Mouse (Mus musculus): Measurements from ENCODE around the gene Robo4. TPM values are rescaled to one million over a fixed set of nuclear protein-coding genes. Genes with fewer than 3 reads are reported as not detected.

Robo4 gene
- not detected in 2 replicates for total RNA-seq (2015; ENCODE audit: low replicate concordance)
- total RNA-seq (2017; ENCODE audit: low replicate concordance) = not detected in 2 replicates

DNA sequence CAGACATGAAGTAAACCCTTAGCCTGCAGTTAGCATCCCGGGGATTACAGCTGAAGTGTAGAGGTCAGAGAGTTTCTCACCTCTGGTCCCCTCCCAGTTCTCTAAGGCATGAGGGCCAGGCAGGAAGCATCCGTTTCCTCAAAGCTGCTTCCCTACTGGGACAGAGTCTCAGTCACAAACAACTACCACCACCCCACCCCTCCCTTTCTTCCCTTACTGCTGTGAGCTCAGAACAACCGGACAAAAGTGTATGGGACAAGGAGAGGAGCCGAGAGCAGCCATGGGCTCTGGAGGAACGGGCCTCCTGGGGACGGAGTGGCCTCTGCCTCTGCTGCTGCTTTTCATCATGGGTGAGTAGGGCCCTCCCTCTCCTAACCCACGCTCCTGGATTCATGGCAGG is at the start of gene Robo4:
TSS of gene Robo4 (plus strand) at position 96 of the 400 bp plus-strand sequence.
- no peak for ATAC-seq (replicated peaks; ENCODE audit: low FRiP score, poor library complexity, severe bottlenecking)

DNA sequence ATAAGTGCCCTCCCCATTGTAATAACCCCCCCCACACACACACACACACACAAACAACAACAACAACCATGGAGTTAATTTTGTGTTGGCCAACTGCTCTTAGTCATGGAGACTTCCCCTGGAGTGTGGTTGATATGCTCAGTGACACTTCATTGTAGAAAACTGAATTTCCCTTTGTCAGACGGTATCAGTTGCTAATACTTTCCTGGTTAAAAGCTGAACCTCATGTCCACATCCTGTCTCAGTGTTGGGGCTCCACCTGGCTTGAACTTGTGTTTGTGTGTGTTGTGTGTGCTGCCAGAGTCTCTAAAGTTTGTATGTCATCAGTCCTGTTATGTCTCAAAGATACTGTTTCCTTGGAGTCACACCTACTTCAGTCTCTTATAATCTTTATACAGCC is 47.2 kb upstream of the Robo4 start:
- ATAC-seq (replicated peaks; ENCODE audit: low FRiP score, poor library complexity, severe bottlenecking) = no peak

GRCm38 (mm10) chr9:37358713-37359330 is 42.9 kb upstream of the Robo4 start:
- no peak for ATAC-seq (replicated peaks; ENCODE audit: low FRiP score, poor library complexity, severe bottlenecking)

DNA sequence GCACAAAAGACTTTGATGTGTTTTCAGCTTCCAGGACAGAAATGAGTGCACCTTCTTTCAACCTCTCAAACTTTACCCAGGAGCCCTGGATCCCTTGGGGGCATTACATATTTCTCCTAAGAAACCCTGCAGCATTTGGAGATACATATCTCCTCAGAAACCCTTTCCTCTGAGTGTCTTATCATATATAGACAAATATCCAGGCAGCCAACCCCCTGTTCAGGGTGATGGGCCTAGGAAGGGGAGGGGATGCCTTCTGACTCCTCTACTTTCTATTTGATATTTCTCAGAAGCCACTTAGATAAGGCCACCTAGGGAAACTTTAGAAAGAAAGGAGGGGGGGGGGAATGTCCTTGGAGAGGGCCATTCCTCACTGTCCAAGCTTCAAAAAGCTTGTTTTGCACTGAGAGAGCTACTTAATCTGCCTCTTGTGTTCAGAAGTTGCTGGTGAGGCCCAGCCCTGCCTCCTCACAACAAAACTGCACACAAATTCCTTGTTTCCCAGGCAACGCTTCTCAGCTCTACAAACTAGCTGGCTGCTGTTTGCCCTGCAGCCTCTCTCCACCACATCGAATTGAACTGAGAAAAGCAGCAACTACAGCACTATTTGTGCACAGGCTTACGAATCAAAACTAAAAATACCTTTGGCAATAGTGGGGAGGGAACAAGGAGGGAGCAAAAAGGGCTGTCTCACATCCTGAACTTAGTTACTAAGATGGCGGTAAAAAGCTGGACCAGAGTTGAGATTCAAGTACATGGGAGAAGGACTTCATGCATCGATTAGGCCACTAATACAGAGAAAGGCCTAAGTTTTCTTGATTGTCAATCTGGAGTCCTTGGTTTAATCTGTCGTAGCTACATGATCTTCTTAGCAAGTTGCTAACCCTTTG is 42.1 kb upstream of the Robo4 start:
- no peak for ATAC-seq (replicated peaks; ENCODE audit: low FRiP score, poor library complexity, severe bottlenecking)

GRCm38 (mm10) chr9:37362084-37362483 is 39.6 kb upstream of the Robo4 start:
- ATAC-seq (replicated peaks; ENCODE audit: low FRiP score, poor library complexity, severe bottlenecking) = no peak

DNA sequence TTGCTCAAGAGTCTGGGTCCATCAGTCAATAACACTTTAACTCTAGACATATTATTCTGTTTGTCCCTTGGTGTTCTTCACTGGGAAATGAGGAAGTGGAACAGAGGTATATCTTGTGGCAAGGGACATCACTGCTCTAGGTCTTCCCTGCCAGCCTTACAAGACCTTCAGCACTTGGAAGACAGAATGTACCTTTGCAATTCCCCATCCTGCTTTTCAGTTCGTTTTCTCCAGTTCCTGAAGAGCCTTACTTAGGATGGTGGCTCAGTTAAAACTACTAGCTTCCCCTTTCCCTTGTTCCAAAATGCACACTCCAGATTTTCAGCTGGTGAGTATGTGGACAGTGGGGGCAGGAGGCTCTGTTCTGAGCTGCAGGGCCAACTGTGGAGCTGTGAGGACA is 38.8 kb upstream of the Robo4 start:
- ATAC-seq (replicated peaks; ENCODE audit: low FRiP score, poor library complexity, severe bottlenecking) = no peak

DNA sequence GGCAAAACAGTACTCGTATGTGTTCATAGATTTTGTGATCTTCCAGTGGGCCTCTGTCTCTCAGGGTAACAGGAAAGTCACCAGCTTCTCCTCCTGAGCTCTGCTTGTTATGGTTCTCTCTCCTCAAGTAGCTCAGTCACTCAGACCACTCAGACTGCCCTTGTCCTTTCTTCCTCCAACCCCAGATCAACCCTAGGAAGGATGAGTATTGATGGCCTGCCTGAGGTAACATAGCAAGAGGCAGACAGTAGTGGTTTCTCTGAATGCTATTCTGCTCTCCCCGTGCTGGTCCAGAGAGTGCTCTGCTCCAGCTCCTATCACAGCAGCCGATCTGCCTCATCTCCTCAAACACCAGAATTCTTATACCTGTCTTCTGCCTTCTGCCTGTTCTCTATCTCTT is 38.1 kb upstream of the Robo4 start:
- no peak for ATAC-seq (replicated peaks; ENCODE audit: low FRiP score, poor library complexity, severe bottlenecking)

GRCm38 (mm10) chr9:37364392-37364791 is 37.3 kb upstream of the Robo4 start:
- no peak for ATAC-seq (replicated peaks; ENCODE audit: low FRiP score, poor library complexity, severe bottlenecking)

GRCm38 (mm10) chr9:37365706-37366105 is 36.0 kb upstream of the Robo4 start:
- ATAC-seq (replicated peaks; ENCODE audit: low FRiP score, poor library complexity, severe bottlenecking) = no peak

GRCm38 (mm10) chr9:37367301-37368080 is 34.2 kb upstream of the Robo4 start, which contains the start of gene Hepacam:
Gene Hepacam, plus strand, starts transcription at chr9:37367351.
- no peak for ATAC-seq (replicated peaks; ENCODE audit: low FRiP score, poor library complexity, severe bottlenecking)

DNA sequence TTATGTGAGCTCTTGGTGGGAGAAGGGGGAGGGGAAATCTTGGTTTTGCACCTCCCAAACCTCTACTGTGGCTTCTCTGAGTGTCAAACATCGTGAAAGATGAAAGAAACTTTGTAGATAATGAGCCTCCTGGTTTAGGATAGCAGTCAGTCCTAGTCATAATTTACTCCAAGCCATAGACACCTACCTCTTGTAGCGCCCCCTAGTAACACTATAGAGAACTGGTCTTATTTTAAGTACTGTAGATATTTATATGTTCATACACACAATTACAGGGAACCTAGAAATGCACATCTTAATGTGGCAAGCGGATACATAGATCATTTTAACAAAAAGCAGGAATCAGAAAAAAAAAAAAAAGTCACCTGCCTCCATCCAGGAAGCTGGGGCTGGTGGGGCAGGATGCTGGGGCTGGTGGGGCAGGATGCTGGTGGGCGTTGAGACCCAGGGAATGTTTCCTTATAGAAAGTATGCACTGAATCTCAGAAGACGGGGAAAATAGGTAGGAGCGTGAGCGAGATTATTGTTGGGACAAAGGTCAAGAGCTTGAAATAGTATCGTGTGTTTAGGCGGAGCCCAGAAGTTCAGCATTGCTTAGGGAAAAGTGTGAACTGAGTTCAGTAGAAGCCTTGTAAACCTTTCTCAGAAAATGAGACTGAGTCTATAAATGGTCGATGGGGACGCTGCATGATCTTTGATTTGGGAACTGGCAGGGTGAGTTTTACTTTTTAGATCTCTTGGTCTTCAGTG is 33.4 kb upstream of the Robo4 start:
- ATAC-seq (replicated peaks; ENCODE audit: low FRiP score, poor library complexity, severe bottlenecking) = no peak

DNA sequence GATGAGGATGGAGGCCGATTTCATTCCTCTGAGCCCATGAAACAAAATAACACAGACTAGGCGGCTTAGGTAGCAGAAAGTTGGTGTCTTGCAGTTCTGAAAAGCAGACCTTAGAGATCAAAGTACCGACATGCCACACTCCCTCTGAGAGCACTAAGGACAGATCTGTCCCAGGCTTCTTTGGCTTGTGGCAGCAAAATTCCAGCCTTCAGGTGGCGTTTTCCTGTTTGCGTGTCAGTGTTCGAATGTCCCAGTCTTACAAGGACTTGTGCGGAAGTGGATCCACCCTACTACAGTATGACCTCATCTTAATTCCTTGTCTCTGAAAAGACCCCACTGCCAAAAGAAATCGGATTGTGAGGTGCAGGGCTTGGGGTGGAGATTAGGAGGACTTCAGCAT is 32.8 kb upstream of the Robo4 start:
- no peak for ATAC-seq (replicated peaks; ENCODE audit: low FRiP score, poor library complexity, severe bottlenecking)

- ATAC-seq (replicated peaks; ENCODE audit: low FRiP score, poor library complexity, severe bottlenecking) = no peak
Observed at GRCm38 (mm10) chr9:37371232-37371801, 30.4 kb upstream of the Robo4 start.

DNA sequence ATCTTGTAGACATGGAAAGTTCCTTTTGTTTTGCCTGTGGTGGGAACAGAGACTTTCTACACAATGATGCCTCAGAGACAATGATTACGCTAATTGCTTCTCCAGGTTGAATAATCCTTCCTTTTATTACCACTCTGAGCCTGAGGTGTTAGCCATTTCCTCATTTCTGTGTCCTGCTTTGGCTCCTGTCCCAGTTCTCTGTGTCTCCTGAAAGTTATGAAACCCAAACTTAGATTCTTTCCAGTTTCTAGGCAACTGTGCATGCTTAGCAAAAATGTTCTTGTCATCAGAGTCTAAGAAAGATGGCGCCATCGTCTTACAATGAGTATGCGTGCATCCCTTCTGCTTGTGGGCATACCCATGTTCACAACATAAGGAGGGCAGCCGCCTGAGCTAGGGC is 26.0 kb upstream of the Robo4 start:
- no peak for ATAC-seq (replicated peaks; ENCODE audit: low FRiP score, poor library complexity, severe bottlenecking)

DNA sequence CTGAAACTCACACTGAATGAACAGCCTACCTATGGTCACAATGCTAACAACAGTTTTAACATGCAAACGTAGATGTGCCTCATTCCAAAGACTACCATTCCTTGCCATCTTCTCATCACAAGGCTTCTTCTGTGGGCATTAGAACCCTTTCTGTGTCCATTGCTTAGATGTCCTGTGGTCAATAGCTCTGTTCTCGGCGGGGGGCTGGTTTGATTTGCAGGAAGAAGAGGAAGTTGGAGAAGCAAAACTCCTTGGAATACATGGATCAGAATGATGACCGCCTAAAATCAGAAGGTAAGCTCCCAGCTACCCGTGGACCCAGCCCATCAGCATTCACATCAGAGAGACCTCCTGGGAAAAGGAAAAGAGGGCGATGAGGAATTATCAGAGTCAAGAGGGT is 18.5 kb upstream of the Robo4 start:
- ATAC-seq (replicated peaks; ENCODE audit: low FRiP score, poor library complexity, severe bottlenecking) = no peak

- no peak for ATAC-seq (replicated peaks; ENCODE audit: low FRiP score, poor library complexity, severe bottlenecking)
Observed at GRCm38 (mm10) chr9:37384284-37385182, 17.2 kb upstream of the Robo4 start.

DNA sequence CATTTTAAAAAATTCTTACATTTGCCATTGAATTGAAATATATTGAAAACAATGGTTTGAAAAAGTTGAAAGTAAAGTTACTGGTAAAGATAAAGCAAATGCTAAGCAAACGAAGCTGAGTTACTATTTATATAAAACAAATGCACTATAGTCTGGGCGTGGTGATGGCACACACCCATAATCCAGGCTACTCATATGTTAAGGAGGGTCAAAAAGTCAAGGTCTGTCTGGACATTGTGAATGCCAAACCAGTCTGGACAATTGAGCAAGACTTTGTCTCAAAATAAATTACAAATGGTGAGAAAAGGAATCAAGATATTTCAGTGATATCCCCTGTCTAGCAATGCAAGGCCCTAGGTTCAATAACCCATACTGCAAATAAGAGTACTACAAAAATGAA is 10.8 kb upstream of the Robo4 start:
- ATAC-seq (replicated peaks; ENCODE audit: low FRiP score, poor library complexity, severe bottlenecking) = no peak

GRCm38 (mm10) chr9:37392071-37392470 is 9.6 kb upstream of the Robo4 start:
- ATAC-seq (replicated peaks; ENCODE audit: low FRiP score, poor library complexity, severe bottlenecking) = no peak
